Mouse (Mus musculus) C2C12 (cell line): ENCODE data around the gene Calr4. TPM values are rescaled to one million over a fixed set of nuclear protein-coding genes. Genes with fewer than 3 reads are reported as not detected.

Source experiments
- H3K27me3 ChIP-seq: one replicate; pipeline ENCODE4 v1.6.1; 2011; ENCODE audit not compliant: control insufficient read depth, insufficient read depth, insufficient read length
- H3K36me3 ChIP-seq: one replicate; pipeline ENCODE4 v1.6.1; 2011; ENCODE audit not compliant: control insufficient read depth, insufficient read depth
- H3K4me3 ChIP-seq: one replicate; pipeline ENCODE4 v1.5.1; 2011; ENCODE audit warnings: mild to moderate bottlenecking, control low read depth; ENCODE audit not compliant: poor library complexity, insufficient read depth, severe bottlenecking
- H3K79me2 ChIP-seq: one replicate; pipeline ENCODE4 v1.6.1; 2011; ENCODE audit not compliant: control insufficient read depth, insufficient read depth
- H3K79me3 ChIP-seq: one replicate; pipeline ENCODE4 v1.6.1; 2011; ENCODE audit warnings: low read depth, control low read depth
- H3ac ChIP-seq: one replicate; pipeline ENCODE3; 2011; ENCODE audit warnings: low read depth; ENCODE audit not compliant: control insufficient read depth, insufficient read length
- CEBPB ChIP-seq: IDR thresholded peaks from one replicate; pipeline ENCODE4 v1.6.1; 2011; ENCODE audit warnings: low read depth, mild to moderate bottlenecking, control low read depth, moderate library complexity
- CTCF ChIP-seq: IDR thresholded peaks from one replicate; pipeline ENCODE4 v1.5.1; 2011; ENCODE audit not compliant: control insufficient read depth, insufficient read depth, insufficient read length
- FOSL1 ChIP-seq: IDR thresholded peaks from one replicate; pipeline ENCODE4 v1.8.0; 2011; ENCODE audit warnings: mild to moderate bottlenecking, low read length; ENCODE audit not compliant: poor library complexity, insufficient read depth, severe bottlenecking
- MAX ChIP-seq: IDR thresholded peaks from one replicate; pipeline ENCODE4 v1.6.1; 2011; ENCODE audit warnings: mild to moderate bottlenecking, control low read depth
- MYOD1 ChIP-seq: IDR thresholded peaks from one replicate; pipeline ENCODE4 v1.6.1; 2011; ENCODE audit warnings: low read depth; ENCODE audit not compliant: control insufficient read depth, insufficient read length
- MYOG ChIP-seq: IDR thresholded peaks from one replicate; pipeline ENCODE4 v1.6.1; 2011; ENCODE audit not compliant: control insufficient read depth, insufficient read length; ENCODE audit errors: extremely low read depth
- USF1 ChIP-seq: IDR thresholded peaks from one replicate; pipeline ENCODE4 v1.6.1; 2011; ENCODE audit warnings: low read depth, mild to moderate bottlenecking, control low read depth, moderate library complexity
- polyA plus RNA-seq: library from polyadenylated mRNA; unstranded; fragments of >200 nt; fragmentation: generic; extraction: Trizol; gene quantifications from one replicate; pipeline ENCODE4 v1.2.1, GENCODE M21; 2012; ENCODE audit warnings: missing spikeins

Gene Calr4
- polyA plus RNA-seq, 1 experiment = 0.04 TPM

GRCm38 (mm10) chr4:109241221-109241620, 6.9 kb downstream of the Calr4 start:
- Histone ChIP-seq H3ac (no peak overlapping the region), H3K79me3 (no peaks in the 10 kb centered on the region), H3K27me3 (no peaks in the 10 kb centered on the region), H3K4me3 (no peak overlapping the region), H3K36me3 (no peaks in the 10 kb centered on the region), H3K79me2 (no peaks in the 10 kb centered on the region)
- TF ChIP-seq USF1 (no peak), FOSL1 (no peak), MYOD1 (no peak), MYOG (no peak), CEBPB (no peak), MAX (no peak), CTCF (no peak)

GRCm38 (mm10) chr4:109241934-109242333, 7.6 kb downstream of the Calr4 start:
- H3ac ChIP-seq = no peak overlapping the region
- no peaks in the 10 kb centered on the region for H3K79me3 ChIP-seq
- no peaks in the 10 kb centered on the region for H3K27me3 ChIP-seq
- no peak overlapping the region for H3K4me3 ChIP-seq
- no peaks in the 10 kb centered on the region for H3K36me3 ChIP-seq
- TF ChIP-seq MYOG = no peak
- TF ChIP-seq USF1 = no peak
- no peak for TF ChIP-seq CEBPB
- no peak for TF ChIP-seq MAX
- no peak for TF ChIP-seq FOSL1
- TF ChIP-seq CTCF = no peak
- TF ChIP-seq MYOD1 = no peak
- no peaks in the 10 kb centered on the region for H3K79me2 ChIP-seq

- H3K36me3 ChIP-seq = no peaks in the 10 kb centered on the region
- no peak overlapping the region for H3K4me3 ChIP-seq
- H3K27me3 ChIP-seq = no peaks in the 10 kb centered on the region
- TF ChIP-seq USF1 = no peak
- TF ChIP-seq MAX = no peak
- TF ChIP-seq CTCF = no peak
- no peak for TF ChIP-seq MYOD1
- TF ChIP-seq FOSL1 = no peak
- TF ChIP-seq MYOG = no peak
- TF ChIP-seq CEBPB = no peak
- no peaks in the 10 kb centered on the region for H3K79me2 ChIP-seq
- no peak overlapping the region for H3ac ChIP-seq
- H3K79me3 ChIP-seq = no peaks in the 10 kb centered on the region
Observed at GRCm38 (mm10) chr4:109244506-109244905, 10.2 kb downstream of the Calr4 start.

- no peaks in the 10 kb centered on the region for H3K27me3 ChIP-seq
- H3K36me3 ChIP-seq = no peaks in the 10 kb centered on the region
- H3K79me2 ChIP-seq = no peaks in the 10 kb centered on the region
- no peak for TF ChIP-seq CTCF
- no peak for TF ChIP-seq USF1
- TF ChIP-seq FOSL1 = no peak
- no peaks in the 10 kb centered on the region for H3K79me3 ChIP-seq
- no peak overlapping the region for H3K4me3 ChIP-seq
- H3ac ChIP-seq = no peak overlapping the region
Observed at GRCm38 (mm10) chr4:109245016-109245620, 10.8 kb downstream of the Calr4 start.

- no peaks in the 10 kb centered on the region for H3K79me3 ChIP-seq
- no peaks in the 10 kb centered on the region for H3K36me3 ChIP-seq
- TF ChIP-seq MYOG = no peak
- peak; percentile 58 for TF ChIP-seq CTCF
- H3ac ChIP-seq = no peak overlapping the region
- no peaks in the 10 kb centered on the region for H3K27me3 ChIP-seq
- H3K79me2 ChIP-seq = no peaks in the 10 kb centered on the region
- no peak overlapping the region for H3K4me3 ChIP-seq
Observed at GRCm38 (mm10) chr4:109251605-109252004, 17.3 kb downstream of the Calr4 start.

GRCm38 (mm10) chr4:109252199-109252598, 17.9 kb downstream of the Calr4 start:
- Histone ChIP-seq H3K36me3 (no peaks in the 10 kb centered on the region), H3ac (no peak overlapping the region), H3K79me2 (no peaks in the 10 kb centered on the region), H3K79me3 (no peaks in the 10 kb centered on the region), H3K27me3 (no peaks in the 10 kb centered on the region), H3K4me3 (no peak overlapping the region)
- TF ChIP-seq USF1 (no peak), MYOD1 (no peak), MAX (no peak)
